Mouse (Mus musculus): ENCODE measurements at regions not wholly inside any gene's neighbourhood (a gene's known extent, or its start where the extent isn't known, plus 50 kb on each side); places are given as distances from the start of the nearest gene placed in this dataset.

- WGBS: 91% methylated on average over 5 of the region's 5 CpGs
- Histone ChIP-seq H3K27ac (replicated peaks; ENCODE audit: insufficient read depth, low read depth, low read length) (no peak overlapping the region), H3K9ac (ENCODE audit: low read depth, low read length) (no peak overlapping the region), H3K36me3 (ENCODE audit: control insufficient read depth, insufficient read depth, low read length) (no peaks in the 10 kb centered on the region), H3K4me3 (ENCODE audit: insufficient read depth, low read depth, low read length) (no peak overlapping the region), H3K79me2 (ENCODE audit: control insufficient read depth, insufficient read depth, low read length) (no peaks in the 10 kb centered on the region), H3K27me3 (ENCODE audit: control insufficient read depth, insufficient read depth, low read length) (no peaks in the 10 kb centered on the region), H3K4me1 (ENCODE audit: control insufficient read depth, insufficient read depth, low read length) (no peaks in the 10 kb centered on the region)
- TF ChIP-seq POLR2A (IDR thresholded peaks at IDR 0.05; ENCODE audit: extremely low read depth, insufficient read depth, low read length) (no peak), CTCF (IDR thresholded peaks at IDR 0.05; ENCODE audit: low read depth, low read length) (no peak)
- no peak for DNase-seq (ENCODE audit: extremely low read depth, low read depth, low spot score)
Observed at GRCm38 (mm10) chr2:61501922-61502321, 76.5 kb upstream of the Tank start.

- WGBS: 74% methylated on average over 1 of the region's 1 CpGs
- no peak overlapping the region for H3K27ac ChIP-seq (replicated peaks; ENCODE audit: insufficient read depth, low read depth, low read length)
- no peaks in the 10 kb centered on the region for H3K4me1 ChIP-seq (ENCODE audit: control insufficient read depth, insufficient read depth, low read length)
- H3K27me3 ChIP-seq (ENCODE audit: control insufficient read depth, insufficient read depth, low read length): no peaks in the 10 kb centered on the region
- H3K9ac ChIP-seq (ENCODE audit: low read depth, low read length): no peak overlapping the region
- H3K4me3 ChIP-seq (ENCODE audit: insufficient read depth, low read depth, low read length): no peak overlapping the region
- H3K79me2 ChIP-seq (ENCODE audit: control insufficient read depth, insufficient read depth, low read length): no peaks in the 10 kb centered on the region
- no peak for TF ChIP-seq POLR2A (IDR thresholded peaks at IDR 0.05; ENCODE audit: extremely low read depth, insufficient read depth, low read length)
- TF ChIP-seq CTCF (IDR thresholded peaks at IDR 0.05; ENCODE audit: low read depth, low read length): no peak
- no peak for DNase-seq (ENCODE audit: extremely low read depth, low read depth, low spot score)
- no peaks in the 10 kb centered on the region for H3K36me3 ChIP-seq (ENCODE audit: control insufficient read depth, insufficient read depth, low read length)
Observed at GRCm38 (mm10) chr2:61499266-61499665, 79.1 kb upstream of the Tank start.

DNA sequence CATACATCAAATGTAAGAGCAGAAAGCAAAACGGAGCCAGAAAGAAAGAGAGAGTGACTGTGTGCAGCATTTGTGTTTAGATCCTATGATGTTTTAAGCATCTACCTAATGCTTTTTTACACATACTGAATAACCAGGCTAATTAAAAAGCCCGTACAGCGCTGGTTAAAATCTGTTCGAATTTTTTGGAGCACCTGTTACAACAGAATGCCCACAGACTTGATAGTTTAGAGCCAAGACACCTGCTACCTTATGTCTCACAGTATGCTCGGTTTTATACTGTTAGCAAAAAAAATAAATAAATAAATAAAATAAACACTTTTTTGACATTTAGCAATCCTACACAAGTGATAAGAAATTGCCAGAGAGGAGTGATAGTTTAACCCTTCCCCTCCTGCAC, 80.5 kb upstream of the Tank start:
- Histone ChIP-seq H3K4me3 (ENCODE audit: insufficient read depth, low read depth, low read length) (no peak overlapping the region), H3K79me2 (ENCODE audit: control insufficient read depth, insufficient read depth, low read length) (no peaks in the 10 kb centered on the region), H3K27me3 (ENCODE audit: control insufficient read depth, insufficient read depth, low read length) (no peaks in the 10 kb centered on the region), H3K27ac (replicated peaks; ENCODE audit: insufficient read depth, low read depth, low read length) (no peak overlapping the region), H3K36me3 (ENCODE audit: control insufficient read depth, insufficient read depth, low read length) (no peaks in the 10 kb centered on the region), H3K4me1 (ENCODE audit: control insufficient read depth, insufficient read depth, low read length) (no peaks in the 10 kb centered on the region), H3K9ac (ENCODE audit: low read depth, low read length) (no peak overlapping the region)
- TF ChIP-seq CTCF (IDR thresholded peaks at IDR 0.05; ENCODE audit: low read depth, low read length) (no peak), POLR2A (IDR thresholded peaks at IDR 0.05; ENCODE audit: extremely low read depth, insufficient read depth, low read length) (no peak)
- no peak for DNase-seq (ENCODE audit: extremely low read depth, low read depth, low spot score)
- WGBS: 63% methylated on average over 5 of the region's 5 CpGs

- no peak overlapping the region for H3K9ac ChIP-seq (ENCODE audit: low read depth, low read length)
- no peak overlapping the region for H3K27ac ChIP-seq (replicated peaks; ENCODE audit: insufficient read depth, low read depth, low read length)
- no peaks in the 10 kb centered on the region for H3K27me3 ChIP-seq (ENCODE audit: control insufficient read depth, insufficient read depth, low read length)
- no peaks in the 10 kb centered on the region for H3K36me3 ChIP-seq (ENCODE audit: control insufficient read depth, insufficient read depth, low read length)
- TF ChIP-seq POLR2A (IDR thresholded peaks at IDR 0.05; ENCODE audit: extremely low read depth, insufficient read depth, low read length): no peak
- WGBS: 80% methylated on average over 2 of the region's 2 CpGs
- DNase-seq (ENCODE audit: extremely low read depth, low read depth, low spot score): no peak
- H3K79me2 ChIP-seq (ENCODE audit: control insufficient read depth, insufficient read depth, low read length): no peaks in the 10 kb centered on the region
- H3K4me3 ChIP-seq (ENCODE audit: insufficient read depth, low read depth, low read length): no peak overlapping the region
- no peaks in the 10 kb centered on the region for H3K4me1 ChIP-seq (ENCODE audit: control insufficient read depth, insufficient read depth, low read length)
Observed at GRCm38 (mm10) chr2:61496968-61497367, 81.4 kb upstream of the Tank start.

- H3K4me1 ChIP-seq (ENCODE audit: control insufficient read depth, insufficient read depth, low read length): no peaks in the 10 kb centered on the region
- H3K9ac ChIP-seq (ENCODE audit: low read depth, low read length): no peak overlapping the region
- peak; percentile 69 for TF ChIP-seq CTCF (IDR thresholded peaks at IDR 0.05; ENCODE audit: low read depth, low read length)
- TF ChIP-seq POLR2A (IDR thresholded peaks at IDR 0.05; ENCODE audit: extremely low read depth, insufficient read depth, low read length): no peak
- no peaks in the 10 kb centered on the region for H3K27me3 ChIP-seq (ENCODE audit: control insufficient read depth, insufficient read depth, low read length)
- H3K4me3 ChIP-seq (ENCODE audit: insufficient read depth, low read depth, low read length): no peak overlapping the region
- peak; percentile 41 for DNase-seq (ENCODE audit: extremely low read depth, low read depth, low spot score)
- no peaks in the 10 kb centered on the region for H3K36me3 ChIP-seq (ENCODE audit: control insufficient read depth, insufficient read depth, low read length)
- H3K79me2 ChIP-seq (ENCODE audit: control insufficient read depth, insufficient read depth, low read length): no peaks in the 10 kb centered on the region
- 47% methylated on average over 11 of the region's 11 CpGs for WGBS
- no peak overlapping the region for H3K27ac ChIP-seq (replicated peaks; ENCODE audit: insufficient read depth, low read depth, low read length)
Observed at GRCm38 (mm10) chr2:61493918-61494712, 84.3 kb upstream of the Tank start.

DNA sequence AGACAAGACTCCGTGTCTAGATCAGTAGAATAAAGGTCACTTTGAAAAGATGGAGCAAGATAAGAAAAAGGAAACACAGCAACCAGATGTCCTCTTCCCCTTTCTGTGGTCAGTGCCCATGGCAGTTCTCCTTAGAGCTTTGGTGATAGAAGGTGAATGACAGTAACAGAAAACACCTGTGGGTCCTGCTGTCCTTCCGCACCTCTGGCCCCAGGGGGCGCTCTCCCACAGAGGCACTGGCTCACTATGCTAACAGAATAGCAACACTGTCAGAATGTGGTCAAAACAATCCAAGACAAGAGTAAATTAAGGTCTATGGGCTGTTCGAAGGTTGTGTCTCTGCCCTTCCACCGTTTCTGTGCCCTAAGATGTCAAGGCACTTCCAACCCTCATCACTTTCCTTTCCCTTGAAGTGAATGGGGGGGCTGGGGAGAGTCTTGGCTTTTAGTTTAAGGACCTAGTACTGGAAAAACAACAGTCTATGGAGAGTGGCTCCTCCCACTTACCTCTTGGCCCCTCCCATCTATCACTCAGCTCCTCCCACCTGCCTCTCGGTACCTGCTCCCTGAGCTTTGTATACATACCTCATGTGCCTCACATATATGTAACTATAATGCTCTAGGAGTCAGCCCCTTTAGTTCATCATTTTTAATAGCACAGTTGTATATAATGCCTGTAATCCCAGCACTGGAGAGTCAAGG, 86.2 kb upstream of the Tank start:
- H3K79me2 ChIP-seq (ENCODE audit: control insufficient read depth, insufficient read depth, low read length): no peaks in the 10 kb centered on the region
- DNase-seq (ENCODE audit: extremely low read depth, low read depth, low spot score): peak; percentile 7
- H3K4me1 ChIP-seq (ENCODE audit: control insufficient read depth, insufficient read depth, low read length): no peaks in the 10 kb centered on the region
- no peak overlapping the region for H3K4me3 ChIP-seq (ENCODE audit: insufficient read depth, low read depth, low read length)
- 57% methylated on average over 6 of the region's 6 CpGs for WGBS
- no peak overlapping the region for H3K27ac ChIP-seq (replicated peaks; ENCODE audit: insufficient read depth, low read depth, low read length)
- peak; percentile 85 for TF ChIP-seq CTCF (IDR thresholded peaks at IDR 0.05; ENCODE audit: low read depth, low read length)
- TF ChIP-seq POLR2A (IDR thresholded peaks at IDR 0.05; ENCODE audit: extremely low read depth, insufficient read depth, low read length): no peak
- H3K36me3 ChIP-seq (ENCODE audit: control insufficient read depth, insufficient read depth, low read length): no peaks in the 10 kb centered on the region
- H3K9ac ChIP-seq (ENCODE audit: low read depth, low read length): no peak overlapping the region
- no peaks in the 10 kb centered on the region for H3K27me3 ChIP-seq (ENCODE audit: control insufficient read depth, insufficient read depth, low read length)
